Mouse (Mus musculus): ENCODE data around the gene Anapc16.

- no peak for TF ChIP-seq POLR2A (IDR thresholded peaks at IDR 0.05; ENCODE audit: borderline replicate concordance, control insufficient read depth, low read depth, low read length)
- no peak for TF ChIP-seq CTCF (IDR thresholded peaks at IDR 0.05; ENCODE audit: control insufficient read depth, insufficient read depth, low read length)
Measured at GRCm38 (mm10) chr10:59958458-59958857, 44.5 kb downstream of the Anapc16 start.

Data from bone marrow, adult 2 months (tissue).